Mouse (Mus musculus) naive thymus-derived CD4-positive, alpha-beta T cell, adult 2 months (primary cell): Measurements from ENCODE around the gene Gm20812.
"Not testable (repeated sequence)": the region's sequence is repeated elsewhere in the genome, so short reads cannot be mapped to it uniquely, and the experiment has no call there.

Source experiments
- DNase-seq: peaks from one replicate; pipeline ENCODE4 v3.0.0-alpha.2; 2011; ENCODE audit warnings: low read depth

Gene Gm20812

DNA sequence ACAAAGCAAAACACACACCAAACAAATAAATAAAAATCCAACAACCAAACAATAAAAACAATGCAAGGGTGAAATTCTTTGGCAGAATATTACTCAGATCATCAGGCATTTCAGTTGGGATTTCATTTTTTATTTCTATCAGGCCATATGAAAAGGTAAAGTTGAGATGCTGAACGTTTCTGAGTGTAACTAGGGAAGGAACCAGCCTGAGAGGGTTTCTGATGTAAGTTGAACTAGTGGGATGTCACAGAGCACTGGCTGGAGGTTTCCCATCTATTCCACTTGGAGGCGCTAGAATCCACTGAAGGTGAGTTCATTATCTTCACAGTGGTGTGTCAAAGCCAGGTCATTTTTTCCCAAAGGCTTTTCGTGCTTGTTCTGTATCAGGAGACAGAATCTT lies at the start of gene Gm20812:
Gene Gm20812, plus strand, starts transcription at position 301 of the 400 bp plus-strand sequence.
- DNase-seq, result not testable (repeated sequence)
